Mouse (Mus musculus): ENCODE results near the gene Nfil3.

DNA sequence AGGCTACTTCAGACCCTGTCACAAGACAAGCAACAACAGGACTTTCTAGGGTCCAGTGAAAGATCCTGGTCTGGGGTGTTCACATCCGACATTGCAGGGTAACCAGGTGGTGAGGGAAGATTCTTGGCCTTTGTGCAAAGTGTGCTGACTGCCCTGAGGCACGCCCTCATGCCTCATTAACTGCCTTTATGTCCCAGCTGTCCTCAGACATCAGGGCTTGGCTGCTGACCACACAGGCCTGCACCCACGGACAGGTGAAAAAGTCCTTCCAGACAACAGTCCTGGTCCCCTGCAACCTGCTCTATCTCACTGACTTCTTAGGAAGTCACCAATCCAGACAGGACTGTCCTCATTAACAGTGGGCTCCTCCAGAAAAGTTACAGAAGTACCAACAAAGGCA, 39.4 kb upstream of the Nfil3 start:
- TF ChIP-seq CTCF (IDR thresholded peaks at IDR 0.05; ENCODE audit: low read depth, low read length): no peak
- TF ChIP-seq POLR2AphosphoS5 (IDR thresholded peaks at IDR 0.05; ENCODE audit: insufficient replicate concordance, low read depth, low read length): no peak
